Mouse (Mus musculus) limb, embryonic 15.5 days (tissue): ENCODE measurements around the gene Ctla4. TPM values are rescaled to one million over a fixed set of nuclear protein-coding genes. Genes with fewer than 3 reads are reported as not detected.

Experiments used
- ATAC-seq: fragments of 200-750 bp; cut with Nextera tagmentation; 2 replicates; pipeline ENCODE4 v1.8.0; 2017; ENCODE audit warnings: low read depth, moderate TSS enrichment; ENCODE audit not compliant: insufficient number of reproducible peaks, low FRiP score, low TSS enrichment
- H3K27ac ChIP-seq: fragments of 300-500 bp; sonication (generic); 2 replicates; pipeline ENCODE4 v1.5.1; 2015; ENCODE audit warnings: moderate library complexity, mild to moderate bottlenecking, inconsistent platforms
- H3K27me3 ChIP-seq: fragments of 300-500 bp; sonication (generic); 2 replicates; pipeline ENCODE4 v1.6.1; 2015; ENCODE audit warnings: inconsistent platforms
- H3K36me3 ChIP-seq: fragments of 300-500 bp; sonication (generic); 2 replicates; pipeline ENCODE4 v1.6.1; 2015; ENCODE audit warnings: inconsistent platforms
- H3K4me1 ChIP-seq: fragments of 300-500 bp; sonication (generic); 2 replicates; pipeline ENCODE4 v1.6.1; 2015; ENCODE audit warnings: inconsistent platforms
- H3K4me2 ChIP-seq: fragments of 300-500 bp; sonication (generic); 2 replicates; pipeline ENCODE4 v1.6.1; 2015; ENCODE audit warnings: mild to moderate bottlenecking, inconsistent platforms
- H3K4me3 ChIP-seq: fragments of 300-500 bp; sonication (generic); 2 replicates; pipeline ENCODE4 v1.5.1; 2015; ENCODE audit warnings: mild to moderate bottlenecking, inconsistent platforms
- H3K9ac ChIP-seq: fragments of 300-500 bp; sonication (generic); 2 replicates; pipeline ENCODE4 v1.6.1; 2015; ENCODE audit warnings: inconsistent platforms
- H3K9me3 ChIP-seq: fragments of 300-500 bp; sonication (generic); 2 replicates; pipeline ENCODE4 v1.6.1; 2016; ENCODE audit warnings: inconsistent platforms
- WGBS: fragments of 180-500 bp; shearing (Covaris S2); methylation state at CpG from one replicate; pipeline ENCODE4 v1.1.7; 2015; 5-methylcytosine and 5-hydroxymethylcytosine counted together
- polyA plus RNA-seq: library from polyadenylated mRNA; unstranded; fragments of >200 nt; fragmentation: Nextera tagmentation; extraction: Ambion mirVana; gene quantifications from 2 replicates; pipeline ENCODE4 v1.2.1, GENCODE M21; 2015

Gene Ctla4
- polyA plus RNA-seq, 1 experiment from 2014 or later = 0.51 TPM

- no peak overlapping the region for H3K4me2 ChIP-seq
- no peaks in the 10 kb centered on the region for H3K27me3 ChIP-seq
- 68% methylated on average over 17 of the region's 17 CpGs for WGBS
Measured at GRCm38 (mm10) chr1:60868333-60869277, 18.2 kb upstream of the Ctla4 start.

DNA sequence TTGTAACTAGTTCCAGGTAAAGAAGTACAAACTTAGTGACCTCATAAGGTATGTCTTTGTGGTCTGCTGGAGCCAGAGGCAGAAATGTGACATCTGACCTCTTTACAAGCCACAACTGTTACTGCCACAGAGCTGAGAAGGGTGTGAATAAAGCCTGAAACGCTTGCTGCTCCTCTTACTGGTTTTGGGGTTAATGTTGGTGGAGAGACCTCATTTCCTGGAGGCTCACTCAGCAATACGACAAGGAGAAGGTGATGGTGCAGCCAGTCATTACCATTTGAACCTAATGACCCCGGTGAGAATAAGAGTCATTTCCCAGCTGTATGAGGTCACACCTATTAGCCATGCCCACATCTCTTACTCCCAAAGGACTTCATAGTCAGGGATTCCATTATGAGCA is 11.5 kb upstream of the Ctla4 start:
- Histone ChIP-seq H3K27ac (no peak overlapping the region), H3K36me3 (no peaks in the 10 kb centered on the region), H3K9ac (no peak overlapping the region), H3K27me3 (no peaks in the 10 kb centered on the region), H3K4me2 (no peak overlapping the region), H3K4me3 (no peak overlapping the region), H3K4me1 (peaks cover 3% of the 10 kb centered on the region), H3K9me3 (no peaks in the 10 kb centered on the region)
- no peak for ATAC-seq
- WGBS = 29% methylated on average over 3 of the region's 3 CpGs

More at GRCm38 (mm10) chr1:60868333-60869277, 18.2 kb upstream of the Ctla4 start:
- ATAC-seq = no peak
- Histone ChIP-seq H3K9me3 (no peaks in the 10 kb centered on the region), H3K9ac (no peak overlapping the region), H3K4me3 (no peak overlapping the region), H3K36me3 (no peaks in the 10 kb centered on the region), H3K4me1 (peaks cover 3% of the 10 kb centered on the region), H3K27ac (no peak overlapping the region)

- H3K4me1 ChIP-seq = no peaks in the 10 kb centered on the region
- no peaks in the 10 kb centered on the region for H3K9me3 ChIP-seq
- H3K36me3 ChIP-seq = no peaks in the 10 kb centered on the region
- H3K9ac ChIP-seq = no peak overlapping the region
- no peaks in the 10 kb centered on the region for H3K27me3 ChIP-seq
- no peak overlapping the region for H3K27ac ChIP-seq
- no peak for ATAC-seq
- no peak overlapping the region for H3K4me3 ChIP-seq
- H3K4me2 ChIP-seq = no peak overlapping the region
- 63% methylated on average over 10 of the region's 10 CpGs for WGBS
Measured at GRCm38 (mm10) chr1:60880116-60880867, 6.5 kb upstream of the Ctla4 start.

DNA sequence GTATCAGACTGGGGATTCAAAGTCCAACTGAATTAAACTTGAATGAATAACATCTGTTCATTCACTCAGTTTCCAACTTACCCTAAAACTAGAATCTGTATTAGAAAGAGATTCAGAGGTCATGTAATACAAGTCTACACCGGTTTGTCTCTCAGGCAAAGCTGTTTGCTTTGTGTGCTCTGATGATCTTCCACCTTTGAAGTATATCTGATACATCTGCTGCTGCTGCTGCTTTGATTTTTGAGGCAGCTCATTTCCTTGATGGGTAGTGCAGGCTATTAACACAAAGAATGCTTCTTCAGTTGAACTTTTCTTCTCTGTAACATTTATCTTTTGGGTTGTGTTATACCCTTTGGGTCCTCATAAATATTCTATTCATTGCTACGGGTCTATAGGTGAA is 4.0 kb upstream of the Ctla4 start:
- Histone ChIP-seq H3K27me3 (no peaks in the 10 kb centered on the region), H3K36me3 (no peaks in the 10 kb centered on the region), H3K4me1 (no peaks in the 10 kb centered on the region), H3K4me2 (no peak overlapping the region), H3K27ac (no peak overlapping the region), H3K4me3 (no peak overlapping the region), H3K9ac (no peak overlapping the region), H3K9me3 (no peaks in the 10 kb centered on the region)
- WGBS = 36% methylated on average over 2 of the region's 2 CpGs
- no peak for ATAC-seq

GRCm38 (mm10) chr1:60883279-60883678 is 3.5 kb upstream of the Ctla4 start:
- 69% methylated on average over 2 of the region's 2 CpGs for WGBS
- H3K4me3 ChIP-seq = no peak overlapping the region
- no peak overlapping the region for H3K9ac ChIP-seq
- no peaks in the 10 kb centered on the region for H3K27me3 ChIP-seq
- H3K9me3 ChIP-seq = no peaks in the 10 kb centered on the region
- H3K27ac ChIP-seq = no peak overlapping the region
- ATAC-seq = no peak
- H3K4me1 ChIP-seq = no peaks in the 10 kb centered on the region
- H3K36me3 ChIP-seq = no peaks in the 10 kb centered on the region
- H3K4me2 ChIP-seq = no peak overlapping the region

DNA sequence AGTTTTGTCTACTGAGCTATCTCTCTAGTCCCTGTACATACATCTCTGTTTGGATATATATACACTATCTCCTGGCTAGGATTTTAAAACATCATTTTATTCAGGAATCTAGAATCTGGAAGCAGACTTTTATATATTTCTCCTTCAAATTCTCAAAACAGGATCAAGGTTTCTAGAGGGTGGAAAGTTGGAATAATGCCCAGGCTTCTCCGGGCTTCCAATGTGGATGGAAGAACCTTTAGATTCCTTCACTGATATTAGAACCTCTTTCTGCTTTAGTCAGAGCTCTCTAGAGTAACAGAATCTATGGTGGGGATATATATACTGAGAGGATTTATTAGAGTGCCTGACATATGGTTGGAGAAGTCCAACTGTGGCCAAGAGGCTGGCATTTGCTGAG is 2.2 kb upstream of the Ctla4 start:
- Histone ChIP-seq H3K4me1 (no peaks in the 10 kb centered on the region), H3K9me3 (no peaks in the 10 kb centered on the region), H3K36me3 (no peaks in the 10 kb centered on the region), H3K4me3 (no peak overlapping the region), H3K9ac (no peak overlapping the region), H3K27me3 (no peaks in the 10 kb centered on the region), H3K27ac (no peak overlapping the region), H3K4me2 (no peak overlapping the region)
- 24% methylated on average over 1 of the region's 1 CpGs for WGBS
- no peak for ATAC-seq

DNA sequence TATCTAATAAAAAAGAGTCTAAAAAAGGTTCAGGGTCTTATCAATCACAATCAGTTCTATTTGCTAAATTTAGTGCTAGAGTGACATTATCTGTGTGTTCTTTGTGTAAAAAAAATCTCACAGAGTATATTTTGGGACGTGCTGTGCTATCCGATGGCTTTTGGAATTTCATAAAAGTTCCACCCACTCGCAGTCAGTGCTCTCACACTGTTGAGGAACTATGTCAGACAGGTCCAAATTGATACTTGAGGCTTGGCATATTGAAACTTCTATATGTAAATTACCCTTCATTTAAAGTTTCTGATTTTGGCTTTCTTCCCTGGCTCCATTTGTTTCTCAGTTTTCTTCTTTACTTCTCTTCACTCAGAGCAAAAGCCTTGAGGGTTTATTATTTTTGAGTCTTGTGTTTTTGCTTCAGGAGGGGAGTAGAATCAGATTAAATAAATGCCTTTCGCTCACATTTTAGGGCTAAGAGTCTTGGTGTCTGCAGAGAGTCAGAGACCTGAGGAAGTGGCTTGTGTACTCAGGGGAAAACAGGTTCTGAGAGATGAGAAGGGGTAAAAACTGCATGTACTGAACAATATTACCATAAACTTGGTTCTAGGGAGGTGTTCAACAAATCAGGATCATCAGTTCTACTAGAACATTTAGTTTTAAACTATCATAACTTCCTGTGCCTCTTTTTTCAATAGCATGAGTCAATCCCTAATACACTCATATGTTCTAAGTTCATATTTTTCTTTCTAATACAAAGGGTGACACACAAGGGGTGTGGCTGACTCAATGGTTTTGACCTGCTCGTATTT is 11.5 kb downstream of the Ctla4 start:
- H3K36me3 ChIP-seq = no peaks in the 10 kb centered on the region
- no peak overlapping the region for H3K9ac ChIP-seq
- no peaks in the 10 kb centered on the region for H3K9me3 ChIP-seq
- H3K4me3 ChIP-seq = no peak overlapping the region
- no peak overlapping the region for H3K27ac ChIP-seq
- H3K27me3 ChIP-seq = no peaks in the 10 kb centered on the region
- ATAC-seq = no peak
- WGBS = 71% methylated on average over 5 of the region's 5 CpGs
- H3K4me2 ChIP-seq = no peak overlapping the region
- H3K4me1 ChIP-seq = no peaks in the 10 kb centered on the region

DNA sequence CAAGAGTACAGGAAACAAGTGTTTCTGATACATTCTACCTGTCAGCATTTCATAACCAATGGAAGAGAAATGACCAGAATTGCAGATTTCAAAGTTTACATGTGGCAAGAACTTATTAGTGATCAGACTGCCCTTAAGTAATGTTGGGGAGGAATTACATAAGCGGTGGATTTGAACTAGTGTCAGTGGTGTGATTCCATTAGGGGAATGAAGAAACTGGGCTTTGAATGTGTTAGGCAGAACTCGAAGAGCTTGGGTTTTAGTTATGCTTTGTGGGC is 12.1 kb downstream of the Ctla4 start:
- Histone ChIP-seq H3K4me2 (no peak overlapping the region), H3K27ac (no peak overlapping the region), H3K4me1 (no peaks in the 10 kb centered on the region), H3K27me3 (no peaks in the 10 kb centered on the region), H3K9me3 (no peaks in the 10 kb centered on the region), H3K36me3 (no peaks in the 10 kb centered on the region), H3K9ac (no peak overlapping the region), H3K4me3 (no peak overlapping the region)
- whole genome bisulfite sequencing = 82% methylated on average over 2 of the region's 2 CpGs
- no peak for ATAC-seq

GRCm38 (mm10) chr1:60899244-60899643 is 12.4 kb downstream of the Ctla4 start:
- H3K9me3 ChIP-seq = no peaks in the 10 kb centered on the region
- no peaks in the 10 kb centered on the region for H3K4me1 ChIP-seq
- H3K27ac ChIP-seq = no peak overlapping the region
- H3K9ac ChIP-seq = no peak overlapping the region
- H3K4me2 ChIP-seq = no peak overlapping the region
- ATAC-seq = no peak
- H3K4me3 ChIP-seq = no peak overlapping the region
- 69% methylated on average over 3 of the region's 3 CpGs for WGBS
- no peaks in the 10 kb centered on the region for H3K27me3 ChIP-seq
- no peaks in the 10 kb centered on the region for H3K36me3 ChIP-seq

DNA sequence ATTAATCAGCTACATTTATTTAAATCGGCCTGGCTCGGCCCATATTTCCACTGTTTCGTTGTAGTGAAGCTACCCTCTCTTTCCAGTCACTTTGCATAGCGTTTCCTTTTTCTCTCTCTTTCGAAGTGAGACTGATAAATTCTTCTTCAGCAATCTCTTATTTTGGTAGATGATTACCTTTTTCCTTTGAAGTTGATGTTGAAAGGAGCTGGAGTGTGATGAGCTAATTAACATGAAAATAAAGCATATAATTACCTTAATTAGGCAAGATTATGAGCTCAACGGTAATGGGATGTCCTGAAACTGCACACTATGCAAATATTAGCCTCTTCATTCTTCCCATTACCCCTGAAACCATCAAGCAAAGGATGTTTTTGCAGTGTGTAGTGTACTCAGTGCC is 15.7 kb downstream of the Ctla4 start:
- 72% methylated on average over 6 of the region's 6 CpGs for WGBS
- no peaks in the 10 kb centered on the region for H3K36me3 ChIP-seq
- H3K27me3 ChIP-seq = no peaks in the 10 kb centered on the region
- no peak overlapping the region for H3K9ac ChIP-seq
- no peaks in the 10 kb centered on the region for H3K4me1 ChIP-seq
- H3K27ac ChIP-seq = no peak overlapping the region
- H3K4me2 ChIP-seq = no peak overlapping the region
- no peak for ATAC-seq
- no peak overlapping the region for H3K4me3 ChIP-seq
- no peaks in the 10 kb centered on the region for H3K9me3 ChIP-seq

DNA sequence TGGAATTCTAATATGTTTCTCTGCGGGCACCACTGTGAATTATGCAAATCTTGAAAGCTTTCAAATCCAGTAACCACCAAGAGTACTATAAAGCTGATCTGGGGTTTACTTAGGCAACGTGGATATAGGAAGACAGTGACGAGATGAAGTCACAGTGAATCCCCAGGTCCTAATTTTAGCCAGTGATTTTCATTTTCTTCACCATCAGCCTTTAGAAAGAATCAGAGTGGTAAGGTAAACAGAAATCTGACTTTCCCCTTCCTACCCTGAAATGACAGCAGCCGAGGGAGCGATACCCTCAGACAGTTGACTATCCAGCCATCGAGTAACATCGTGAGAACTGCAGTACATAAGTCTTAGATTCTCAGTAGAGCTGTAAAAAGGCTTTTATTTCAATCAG is 16.3 kb downstream of the Ctla4 start:
- 81% methylated on average over 7 of the region's 7 CpGs for WGBS
- Histone ChIP-seq H3K27ac (no peak overlapping the region), H3K27me3 (no peaks in the 10 kb centered on the region), H3K4me3 (no peak overlapping the region), H3K4me2 (no peak overlapping the region), H3K4me1 (no peaks in the 10 kb centered on the region), H3K9me3 (no peaks in the 10 kb centered on the region), H3K9ac (no peak overlapping the region), H3K36me3 (no peaks in the 10 kb centered on the region)
- ATAC-seq = no peak
